Mouse (Mus musculus) heart, adult 9 months (tissue): ENCODE results near the gene D8Ertd738e.

ENCODE experiments used
- DNase-seq, 2 experiments: peaks; one replicate each; pipeline ENCODE4 v3.0.0; 2022; ENCODE audit warnings: low spot score in 2 of 2

The D8Ertd738e gene

DNA sequence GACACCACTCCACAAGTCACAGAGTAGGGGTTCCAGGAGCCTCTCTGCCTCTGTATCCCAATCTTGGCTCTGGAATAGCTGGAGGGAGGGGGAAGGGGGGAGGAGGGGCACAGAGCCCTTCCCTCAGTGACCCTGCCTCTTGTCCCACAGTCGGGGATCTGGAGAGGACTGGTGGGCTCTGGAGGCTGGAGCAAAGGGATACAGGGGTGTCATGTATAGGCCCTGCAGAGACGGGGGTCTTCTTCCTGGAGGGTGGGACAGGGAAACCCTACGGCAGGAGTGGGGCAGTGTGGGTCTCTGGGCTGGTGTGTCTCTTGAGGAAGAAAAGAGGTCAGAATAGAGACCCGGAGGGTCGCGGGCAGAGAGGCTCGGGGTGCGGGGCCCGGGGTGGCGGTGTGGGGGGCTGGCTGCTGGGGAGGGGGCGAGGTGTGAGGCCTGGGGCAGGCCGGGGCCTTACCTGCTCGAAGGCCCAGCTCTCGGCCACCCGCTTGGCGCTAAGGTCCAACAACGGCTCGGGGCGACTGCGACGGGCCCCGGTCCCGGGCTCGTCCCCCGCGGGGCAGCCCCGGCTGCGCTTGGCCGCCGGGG lies 13.0 kb downstream of the D8Ertd738e start:
- DNase-seq: peak; percentile 19 to 36

DNA sequence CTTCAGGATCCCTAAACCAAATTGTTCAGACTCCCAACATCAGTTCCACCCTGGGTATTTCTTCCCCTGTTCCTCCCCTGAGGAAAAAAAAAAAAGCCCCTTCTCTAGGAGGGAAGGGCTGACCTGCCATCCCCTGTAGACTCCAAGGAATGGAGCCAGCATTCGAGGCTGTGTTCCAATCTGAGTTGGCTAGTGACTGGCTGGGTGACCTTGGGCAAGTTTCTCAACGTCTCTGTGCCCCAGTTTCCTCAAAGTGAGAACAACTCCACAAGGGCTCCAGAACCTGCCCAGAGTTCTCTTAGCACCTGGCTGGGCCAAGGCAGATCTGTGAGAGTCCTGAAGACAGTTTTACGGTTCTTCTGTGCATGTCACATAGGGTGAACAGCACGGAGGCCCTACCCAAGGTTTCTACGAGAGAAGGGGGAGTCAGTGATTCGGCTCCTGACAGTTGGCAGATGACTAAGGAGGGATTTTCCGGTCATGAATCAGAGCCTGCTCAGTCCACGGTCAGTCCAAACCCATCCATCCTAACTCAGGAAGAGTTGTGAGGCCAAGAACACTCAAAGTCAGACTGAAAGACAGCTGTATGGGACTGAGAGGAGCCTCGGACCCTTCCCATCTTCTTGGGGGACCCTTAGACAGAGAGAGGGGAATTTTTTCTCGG lies 13.6 kb downstream of the D8Ertd738e start:
- peak in 1 of 2 experiments; percentile 24 for DNase-seq

DNA sequence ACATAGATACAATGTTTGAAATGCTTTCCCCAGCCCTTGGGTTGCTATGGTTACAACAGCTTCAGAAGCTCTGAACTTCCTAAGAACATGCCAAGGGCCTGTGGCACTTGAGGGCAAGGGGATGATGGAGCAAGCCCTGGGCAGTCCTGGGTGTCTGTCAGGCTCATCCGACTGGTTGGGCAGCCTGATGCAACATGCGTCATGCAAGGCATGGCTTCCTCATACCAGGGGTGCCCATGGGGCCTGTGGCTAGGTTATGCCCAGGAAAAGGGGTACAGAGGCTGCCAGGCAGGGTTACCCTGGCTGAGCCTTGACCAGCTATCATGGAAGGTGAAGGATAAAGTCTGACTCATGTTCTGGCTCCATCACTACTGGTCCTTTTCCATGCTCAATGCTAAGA lies 16.5 kb downstream of the D8Ertd738e start:
- DNase-seq: no peak

DNA sequence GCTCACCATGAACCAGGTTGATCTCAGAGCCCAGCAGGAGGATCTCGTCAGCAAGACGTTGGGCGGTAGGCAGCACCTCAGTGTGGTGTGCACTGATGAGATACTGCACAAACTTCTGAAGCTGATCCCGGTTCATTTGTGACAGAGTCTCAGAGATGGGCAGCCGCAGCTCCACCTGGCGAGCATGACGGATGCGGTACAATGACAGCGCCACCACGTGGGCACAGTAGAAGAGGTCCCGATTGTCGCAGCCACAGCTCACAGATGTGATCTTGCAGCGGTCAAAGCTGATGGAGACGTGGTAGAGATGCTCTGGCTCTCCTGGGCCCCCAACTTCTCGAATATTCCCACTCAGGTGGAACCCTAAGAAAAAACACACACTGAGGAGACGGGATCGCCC lies 18.8 kb downstream of the D8Ertd738e start:
- no peak for DNase-seq

DNA sequence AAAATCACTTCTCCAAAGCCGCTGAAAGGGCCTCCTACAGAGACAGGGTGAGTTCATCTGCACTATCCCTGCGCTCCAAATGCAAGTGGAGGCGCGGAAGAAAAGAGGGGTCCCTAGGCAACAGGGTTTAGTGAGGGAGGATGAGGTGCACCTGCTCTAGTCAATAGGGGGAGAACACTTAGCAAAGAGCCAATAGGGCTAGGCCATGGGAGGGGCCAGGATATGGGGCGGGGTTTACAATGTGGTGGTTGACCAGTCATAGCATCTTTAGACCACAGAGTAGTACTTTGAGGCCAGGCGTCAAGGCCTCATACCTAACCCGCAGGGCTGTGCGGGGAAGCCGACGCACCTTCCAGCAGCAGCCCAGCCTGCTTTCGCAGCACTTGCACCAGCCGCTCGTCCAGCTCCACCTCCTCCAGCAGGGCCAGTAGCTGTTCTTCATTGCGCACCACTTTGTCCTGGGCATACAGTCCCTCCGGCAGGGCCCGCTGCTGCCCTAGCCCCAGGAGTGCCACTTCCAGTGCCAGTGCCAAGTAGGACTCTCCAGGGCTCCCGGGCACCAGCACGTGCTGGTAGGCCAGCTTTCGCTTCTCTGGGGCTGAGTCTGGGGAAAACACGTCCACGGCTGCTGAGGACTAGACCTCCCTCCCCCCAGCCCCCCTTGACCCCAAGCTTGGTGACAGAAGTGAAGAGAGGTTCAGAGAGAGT lies 26.0 kb downstream of the D8Ertd738e start:
- no peak for DNase-seq

DNA sequence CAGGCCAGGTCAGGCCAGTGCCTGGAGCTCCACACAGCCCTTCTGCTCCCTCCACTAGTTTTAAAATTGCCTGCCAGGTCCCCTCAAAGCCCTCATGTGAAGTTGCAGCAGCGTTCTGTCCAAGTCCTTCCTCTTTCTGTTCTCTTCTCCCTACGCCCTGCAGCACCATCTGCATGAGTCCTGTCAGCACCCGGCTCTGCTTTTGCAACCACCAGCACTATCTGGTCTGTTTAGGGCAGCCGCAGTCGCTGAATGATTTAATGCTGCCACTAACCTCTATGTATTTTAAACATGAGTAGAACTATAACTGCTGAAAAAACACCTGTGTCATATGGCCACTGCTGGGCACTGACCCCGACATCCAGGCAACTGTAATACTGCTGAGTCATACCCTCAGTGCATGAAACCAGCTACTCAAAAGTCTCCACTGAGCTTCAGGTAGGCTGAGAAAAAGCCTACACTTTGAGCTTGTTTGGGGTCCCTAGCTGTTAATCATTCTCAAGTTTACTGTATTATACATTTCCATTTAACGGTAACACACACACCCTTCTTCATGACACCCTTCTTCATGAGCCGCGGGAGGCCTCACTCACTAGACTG lies 26.9 kb downstream of the D8Ertd738e start:
- DNase-seq: peak in 1 of 2 experiments; percentile 47

DNA sequence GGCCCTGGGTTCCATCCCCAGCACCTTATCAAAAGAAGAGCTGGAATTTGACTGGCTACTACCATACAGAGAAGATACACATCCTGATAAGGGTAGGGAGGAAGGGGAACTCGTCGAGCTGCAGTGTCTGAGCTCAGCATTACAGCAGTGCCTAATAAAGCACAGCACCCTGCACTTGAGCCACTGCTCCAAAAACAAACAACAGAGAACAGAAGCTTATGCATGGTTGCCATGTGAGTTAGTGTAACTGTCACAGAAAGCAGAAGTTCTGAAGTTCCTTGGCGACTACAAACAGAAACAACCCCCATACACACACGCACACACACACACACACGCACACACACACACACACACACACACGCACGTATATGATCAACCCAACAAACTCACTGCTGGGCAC lies 29.4 kb downstream of the D8Ertd738e start:
- peak in 1 of 2 experiments; percentile 40 for DNase-seq

DNA sequence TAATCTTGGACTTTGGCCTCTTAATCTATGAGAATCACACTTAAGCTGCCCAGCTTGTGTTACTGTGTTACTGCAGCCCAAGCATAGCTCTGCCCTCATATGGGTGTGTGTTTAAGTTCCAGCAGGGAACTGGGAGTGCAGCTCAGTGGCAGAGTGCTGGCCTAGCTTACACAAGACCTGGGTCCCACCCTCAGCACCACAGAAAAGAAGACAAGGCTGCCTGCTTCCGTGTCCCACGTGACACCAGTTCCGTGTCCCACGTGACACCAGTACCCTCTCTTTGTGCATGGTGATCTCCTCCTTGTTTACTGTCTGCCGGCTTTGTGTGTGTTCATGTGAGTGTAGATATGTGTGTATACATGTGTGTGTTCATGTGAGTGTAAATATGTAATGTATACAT lies 31.4 kb downstream of the D8Ertd738e start:
- DNase-seq: no peak

DNA sequence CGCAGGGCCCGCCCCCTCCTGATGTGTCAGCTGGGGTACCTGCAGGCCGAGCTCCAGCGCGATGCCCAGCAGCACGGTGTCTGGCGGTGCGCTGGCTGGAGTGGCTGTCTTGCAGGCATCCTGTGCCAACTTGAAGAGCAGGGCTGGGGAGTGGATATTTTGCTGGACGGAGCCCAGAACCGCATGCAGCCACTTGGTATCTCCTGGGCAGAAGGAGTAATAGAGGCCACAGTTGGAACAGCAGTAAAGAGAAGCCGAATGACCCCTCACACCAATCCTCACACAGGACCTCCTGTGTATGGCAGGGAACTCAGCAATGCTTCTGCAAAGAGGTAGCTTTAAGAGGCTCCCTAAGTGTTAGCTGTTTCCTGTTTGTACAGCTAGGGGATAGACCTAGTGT lies 32.3 kb downstream of the D8Ertd738e start:
- no peak for DNase-seq

DNA sequence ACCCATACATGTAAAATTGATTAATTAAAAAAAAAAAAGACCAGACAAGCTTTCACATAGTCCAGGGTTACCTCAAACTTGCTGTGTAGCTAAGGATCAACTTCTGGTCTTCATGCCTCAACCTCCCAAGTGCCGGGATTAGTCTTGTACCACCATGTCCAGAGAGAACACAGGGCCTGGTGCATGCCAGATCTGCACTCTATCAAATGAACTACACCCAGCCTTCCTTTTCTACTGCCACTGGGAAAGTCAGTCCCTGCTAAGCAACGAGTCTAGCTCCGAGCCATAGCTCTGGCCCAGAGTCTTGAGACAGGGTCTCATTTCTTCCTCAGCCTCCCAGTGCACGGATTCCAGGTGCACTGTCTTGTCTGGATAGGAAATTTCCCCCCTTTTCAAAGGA lies 36.2 kb downstream of the D8Ertd738e start:
- DNase-seq: no peak

DNA sequence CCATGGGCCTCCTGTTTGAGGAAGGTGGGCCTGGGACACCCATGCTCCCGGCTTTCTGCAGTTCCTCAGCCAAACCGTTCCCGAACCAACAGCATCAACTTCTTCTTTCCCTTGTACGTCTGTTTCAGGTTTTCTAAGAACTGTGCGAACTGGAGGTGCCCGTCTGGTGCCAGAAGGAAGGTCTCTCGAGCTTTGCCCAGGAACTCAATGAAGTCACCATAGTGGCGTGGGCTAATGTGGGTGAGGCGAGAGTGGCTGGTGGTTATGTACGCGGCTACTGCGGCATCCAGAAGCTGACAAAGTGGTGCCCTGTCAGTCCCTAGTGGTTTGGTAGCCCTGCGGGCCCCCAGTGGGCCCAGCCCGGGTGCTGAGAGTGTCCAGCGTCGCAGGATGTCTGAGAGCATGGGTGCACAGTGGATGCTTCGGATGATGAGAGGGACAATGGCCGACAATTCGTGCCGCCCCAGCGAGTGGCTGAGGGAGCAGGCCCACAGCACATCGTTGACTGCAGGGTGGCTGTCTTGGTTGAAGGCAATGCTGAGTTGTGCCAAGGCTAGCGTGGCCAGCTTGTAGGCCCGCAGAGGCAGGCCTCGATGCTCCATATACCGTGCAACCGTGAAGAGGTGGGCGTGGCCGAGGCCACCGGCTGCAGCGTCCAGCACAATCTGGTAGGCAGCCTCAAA lies 37.5 kb downstream of the D8Ertd738e start:
- peak in 1 of 2 experiments; percentile 7 for DNase-seq

DNA sequence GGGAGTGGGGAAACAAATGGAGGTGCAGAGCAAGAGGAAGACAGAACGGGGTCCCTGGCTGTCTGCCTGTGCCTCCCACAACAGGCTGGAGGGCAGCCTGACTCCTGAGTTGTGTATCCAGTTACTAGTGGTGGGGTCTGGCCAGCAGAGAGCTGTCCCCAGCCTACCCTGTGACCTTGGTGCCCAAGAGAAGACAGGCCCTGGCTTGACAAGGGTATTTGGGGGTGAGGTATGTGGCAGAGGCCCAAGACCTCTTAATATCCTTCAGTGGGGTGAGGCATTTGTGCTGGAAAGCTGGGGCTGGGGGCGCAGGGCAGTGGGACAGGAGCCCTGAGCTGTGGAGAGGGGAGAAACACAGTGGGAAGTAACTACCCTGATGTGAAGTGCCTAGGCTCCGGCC lies 38.3 kb downstream of the D8Ertd738e start:
- peak; percentile 40 to 62 for DNase-seq

DNA sequence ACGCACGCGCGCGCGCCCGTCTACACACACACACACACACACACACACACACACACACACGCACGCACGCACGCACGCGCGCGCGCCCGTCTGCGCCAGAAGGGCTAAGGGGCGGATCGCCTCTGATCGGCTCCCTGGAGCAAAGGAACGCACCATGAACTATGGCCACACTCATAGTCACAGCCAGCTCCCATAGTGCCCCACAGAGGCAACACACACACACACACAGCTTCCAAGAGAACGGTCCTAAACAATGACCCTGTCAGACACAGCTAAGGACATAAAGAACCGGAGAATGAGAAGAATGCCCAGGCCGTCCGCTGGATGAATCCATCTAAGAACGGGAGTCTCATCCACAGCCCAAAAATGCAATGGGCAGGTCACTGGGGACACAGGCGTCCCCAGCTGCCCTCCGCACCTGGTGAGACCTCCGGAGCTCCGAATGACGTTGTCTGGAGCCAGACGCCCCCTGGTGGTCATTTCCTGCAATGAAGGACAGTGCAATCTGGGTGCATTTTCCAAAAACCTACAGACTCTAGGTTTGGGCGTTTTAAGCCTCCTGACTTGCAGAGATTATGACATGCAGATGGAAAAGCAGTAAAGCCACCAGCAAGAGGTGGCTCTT lies 39.2 kb downstream of the D8Ertd738e start:
- DNase-seq: peak; percentile 66 to 85

DNA sequence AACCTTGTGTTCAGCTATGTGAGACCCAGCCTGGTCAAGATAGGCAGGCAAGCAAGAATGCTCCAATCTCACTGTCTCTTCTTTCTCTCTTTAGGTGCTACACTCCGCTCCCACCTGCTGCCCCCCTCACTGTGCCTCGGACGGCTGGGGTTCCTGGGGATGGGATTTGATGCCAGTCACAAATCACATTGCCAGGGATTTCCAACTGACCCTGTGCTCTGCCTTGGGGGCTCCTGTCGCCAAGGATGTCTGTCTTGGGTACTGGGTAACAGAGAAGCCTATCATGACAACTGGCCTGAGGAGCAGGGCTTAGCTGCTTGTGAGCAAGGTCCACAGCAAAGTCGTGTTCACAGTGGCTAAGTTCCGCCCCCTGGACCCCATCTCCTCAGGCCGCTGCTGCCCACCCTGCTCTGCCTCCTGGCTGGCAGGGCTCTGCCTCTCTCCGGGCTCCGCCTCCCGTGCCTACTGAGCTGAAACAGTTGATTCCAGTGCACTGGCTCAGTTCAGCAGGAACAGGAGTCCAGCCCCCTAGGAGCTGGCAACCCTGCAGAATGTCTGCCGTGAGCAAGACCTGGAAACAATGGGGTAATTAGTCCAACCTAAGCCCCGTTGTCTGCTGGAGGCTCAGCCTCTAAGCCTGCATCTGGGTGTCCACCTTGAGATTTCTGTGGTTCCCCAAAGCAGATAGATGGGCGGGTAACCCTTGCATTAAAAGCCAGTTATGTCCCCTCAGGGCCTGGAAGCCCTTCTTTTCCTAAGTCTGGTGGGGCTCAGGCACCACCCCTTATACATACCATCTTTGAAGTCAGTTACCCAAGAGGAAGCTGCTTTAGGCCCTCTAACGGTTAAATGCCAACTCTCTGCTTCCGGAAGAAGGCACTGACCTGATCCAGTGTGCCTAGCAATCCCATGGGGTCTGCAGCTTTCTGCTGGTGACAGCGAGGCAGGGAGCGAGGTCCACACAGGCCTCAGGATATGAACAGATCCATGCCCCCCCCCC lies 40.8 kb downstream of the D8Ertd738e start:
- DNase-seq: no peak

DNA sequence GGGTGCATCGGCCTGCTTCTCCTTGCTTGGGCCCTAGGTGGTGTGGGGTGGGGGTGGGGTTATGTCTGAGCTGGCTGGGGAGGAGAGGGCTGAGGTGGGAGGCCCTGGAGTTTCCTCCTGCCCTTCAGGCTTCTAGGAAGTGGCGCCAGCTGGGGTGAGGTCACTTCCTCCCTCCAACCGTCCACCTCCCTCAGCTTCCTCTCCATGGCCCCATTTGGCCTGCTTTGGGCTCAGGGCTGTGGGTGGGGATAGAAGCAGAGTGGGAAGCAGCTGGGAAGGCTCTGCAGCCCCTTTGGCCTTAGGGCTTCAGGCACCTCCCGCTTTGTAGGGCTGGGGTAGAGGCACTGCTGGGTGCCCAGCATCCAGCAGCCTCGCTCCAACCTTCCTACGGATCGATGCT lies 41.7 kb downstream of the D8Ertd738e start:
- DNase-seq: peak; percentile 86 to 88

DNA sequence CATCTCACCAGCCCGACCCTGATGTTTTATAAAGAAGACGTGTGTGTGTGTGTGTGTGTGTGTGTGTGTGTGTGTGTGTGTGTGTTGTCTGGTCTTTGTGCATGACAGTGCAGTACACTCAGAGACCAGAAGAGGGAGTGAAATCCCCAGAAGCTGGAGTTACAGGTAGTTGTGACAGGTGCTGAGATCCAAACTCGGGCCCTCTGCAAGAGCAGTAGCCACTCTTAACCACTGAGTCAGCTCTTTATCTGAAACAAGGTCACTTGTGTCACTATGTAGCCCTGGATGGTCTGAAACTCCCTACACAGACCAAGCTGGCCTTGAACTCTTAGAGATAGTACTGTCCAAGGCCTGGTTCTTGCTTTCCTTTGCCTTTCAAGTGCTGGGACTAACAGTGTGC lies 42.9 kb downstream of the D8Ertd738e start:
- DNase-seq: no peak

DNA sequence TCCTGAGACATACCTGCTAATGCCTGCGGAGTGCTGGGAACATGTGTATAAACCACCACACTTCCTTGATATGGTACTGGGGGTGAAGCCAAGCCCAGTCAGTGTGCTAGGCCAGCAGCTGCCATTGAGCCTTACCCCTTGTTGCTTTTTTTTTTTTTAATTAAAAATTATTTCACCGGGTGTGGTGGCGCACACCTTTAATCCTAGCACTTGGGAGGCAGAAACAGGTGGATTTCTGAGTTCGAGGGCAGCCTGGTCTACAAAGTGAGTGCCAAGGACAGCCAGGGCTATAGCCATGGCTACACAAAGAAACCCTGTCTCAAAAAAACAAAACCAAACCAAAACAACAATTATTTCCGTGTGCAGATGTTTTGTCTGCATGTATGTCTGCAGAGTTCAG lies 44.4 kb downstream of the D8Ertd738e start:
- no peak for DNase-seq

DNA sequence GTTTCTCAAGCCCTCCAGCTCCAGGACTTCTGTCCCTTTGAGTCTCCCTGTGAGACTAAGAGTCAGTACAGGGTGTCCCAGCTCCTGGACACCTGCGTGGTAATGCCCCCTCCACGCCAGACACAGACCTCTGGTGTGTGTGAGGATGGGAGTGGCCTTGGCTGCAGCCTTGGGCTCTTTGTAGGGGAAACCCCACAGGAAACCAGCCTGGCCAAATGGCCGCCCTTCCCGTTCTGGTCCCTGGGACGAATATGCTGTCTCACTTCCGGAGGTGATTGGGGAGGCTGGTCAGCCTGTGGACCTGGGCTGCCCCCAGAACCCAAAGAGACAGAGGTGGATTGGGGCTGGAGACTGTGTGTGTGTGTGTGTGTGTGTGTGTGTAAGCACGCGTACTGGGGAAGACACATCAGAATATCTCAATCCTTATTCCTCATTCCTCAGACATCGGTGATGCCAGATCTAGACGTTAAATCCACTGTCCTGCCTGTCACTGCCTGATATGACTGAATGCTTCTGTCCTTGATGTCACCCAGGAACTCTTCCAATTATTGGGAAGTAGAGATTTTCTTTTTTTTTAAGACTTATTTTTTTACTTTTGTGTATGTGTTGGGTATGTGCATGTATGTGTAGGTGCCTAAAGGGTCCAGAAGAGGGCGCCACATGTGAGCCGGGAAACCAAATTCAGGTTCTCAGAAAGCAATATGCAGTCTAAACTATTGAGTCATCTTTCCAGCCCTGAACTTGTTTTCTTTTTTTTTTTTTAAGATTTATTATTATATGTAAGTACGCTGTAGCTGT lies 45.3 kb downstream of the D8Ertd738e start:
- peak; percentile 92 to 97 for DNase-seq
